In the genomic region with DNA sequence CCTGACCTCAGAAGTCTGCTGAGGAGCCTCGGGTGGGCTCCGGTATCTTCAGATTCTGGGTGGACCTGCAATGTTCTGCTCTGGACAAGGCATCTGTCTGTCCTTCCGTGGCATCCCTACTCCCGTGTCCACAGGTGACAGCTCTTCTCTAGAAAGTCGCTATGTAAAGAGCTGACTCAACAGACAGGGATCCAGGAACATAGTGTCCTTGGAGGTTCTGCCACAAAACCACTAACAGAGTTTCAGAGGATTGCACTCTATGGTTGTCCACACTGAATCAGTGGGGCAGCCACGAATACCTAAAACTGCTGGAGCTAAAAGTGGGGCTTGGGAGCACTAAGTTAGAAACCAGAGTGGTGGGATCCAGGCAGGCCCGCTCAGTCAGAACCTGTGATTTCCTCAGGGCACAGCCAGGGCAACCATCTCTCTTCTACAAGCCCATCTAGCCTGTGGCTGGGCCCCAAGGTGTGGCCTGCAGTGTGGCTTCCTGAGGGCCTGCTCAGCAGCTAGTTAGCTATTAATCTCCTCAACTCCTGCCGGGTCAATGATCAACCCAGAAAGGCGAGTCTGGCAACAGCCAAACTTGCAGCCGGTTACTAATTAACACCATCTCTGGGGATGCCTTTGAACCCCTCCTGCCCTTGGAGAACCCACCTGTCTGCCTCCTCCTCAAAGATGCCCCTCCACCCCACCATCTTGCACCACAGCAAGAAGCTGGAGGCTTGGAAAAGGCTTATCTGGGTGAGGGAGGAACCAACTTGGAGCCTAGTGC, we compare ENCODE assay signal across 10 mouse cellular contexts. TPM values are rescaled to one million over a fixed set of nuclear protein-coding genes. Genes with fewer than 3 reads are reported as not detected.
A peak's percentile ranks its signal among the peaks of the same experiment; 100 is the strongest.
DNase-seq lines count a peak whose midpoint lies in the region; ATAC-seq and TF ChIP-seq lines count a peak whose summit lies in the region.
"Had no signal": no experiment of that assay in that cellular context is flagged by ENCODE, and none has a peak within 500 bp of the region (broad histone marks: within the 10 kb centered on the region; RNA-seq: fewer than 3 reads in every experiment).

No protein-coding gene starts in this region.

- H3K4me2 ChIP-seq in lung, embryonic 15.5 days = 0 out of 2 replicates have a peak overlapping the region, but pooled peaks have one; percentile 6
- H3K4me2 ChIP-seq in liver, embryonic 13.5 days = peak overlapping the region; percentile 15; the same call in 1 of the 2 replicates
- peak overlapping the region; percentile 38 for H3K4me2 ChIP-seq in stomach, embryonic 15.5 days
- H3K4me2 ChIP-seq: embryonic facial prominence, embryonic 13.5 days had no signal

- no peak overlapping the region for H3K9ac ChIP-seq in lung, embryonic 15.5 days
- no peak overlapping the region for H3K9ac ChIP-seq in liver, embryonic 13.5 days
- H3K9ac ChIP-seq in stomach, embryonic 15.5 days = no peak overlapping the region
- H3K9ac ChIP-seq: embryonic facial prominence, embryonic 13.5 days had no signal

- no peak overlapping the region for H3K4me3 ChIP-seq in lung, embryonic 15.5 days
- no peak overlapping the region for H3K4me3 ChIP-seq in kidney, adult 2 months (ENCODE audit: insufficient read depth, low read depth, low read length)
- no peak overlapping the region for H3K4me3 ChIP-seq in liver, embryonic 13.5 days (replicated peaks)
- no peak overlapping the region for H3K4me3 ChIP-seq in stomach, embryonic 15.5 days (replicated peaks)
- H3K4me3 ChIP-seq: embryonic facial prominence, embryonic 13.5 days had no signal

- no peak for DNase-seq in lung, postnatal 25 days (ENCODE audit: low spot score)
- DNase-seq in kidney, adult 2 months = peak; percentile 96
- DNase-seq in liver, embryonic 13.5 days = no peak
- no peak for DNase-seq in spleen, postnatal 4 days (ENCODE audit: low spot score in 2 of 2)
- DNase-seq in ovary, postnatal 36 days (ENCODE audit: low spot score) = no peak
- DNase-seq: adrenal gland, postnatal 25 days had no signal

- H3K9me3 ChIP-seq in lung, embryonic 15.5 days = no peaks in the 10 kb centered on the region
- no peaks in the 10 kb centered on the region for H3K9me3 ChIP-seq in liver, embryonic 13.5 days (replicated peaks)
- no peaks in the 10 kb centered on the region for H3K9me3 ChIP-seq in stomach, embryonic 15.5 days
- H3K9me3 ChIP-seq: embryonic facial prominence, embryonic 13.5 days had no signal

- no peak for TF ChIP-seq CTCF in kidney, adult 2 months (conservative IDR thresholded peaks at IDR 0.05; ENCODE audit: insufficient read depth, insufficient read length, low read depth, low read length)

- WGBS in lung, embryonic 15.5 days = 55% methylated on average over 10 of the region's 10 CpGs
- 42% methylated on average over 10 of the region's 10 CpGs for WGBS in kidney, adult 2 months
- WGBS in liver, embryonic 13.5 days (ENCODE audit: insufficient replicate concordance) = 52% methylated on average over 10 of the region's 10 CpGs
- WGBS in stomach, embryonic 15.5 days = 63% methylated on average over 10 of the region's 10 CpGs

- H3K36me3 ChIP-seq in lung, embryonic 15.5 days = peaks cover 66% of the 10 kb centered on the region
- H3K36me3 ChIP-seq in kidney, adult 2 months (ENCODE audit: control insufficient read depth, insufficient read depth, low read length) = no peaks in the 10 kb centered on the region
- H3K36me3 ChIP-seq in liver, embryonic 13.5 days = peaks cover 33% of the 10 kb centered on the region
- peaks cover 46% of the 10 kb centered on the region for H3K36me3 ChIP-seq in stomach, embryonic 15.5 days

- TF ChIP-seq POLR2A in kidney, adult 2 months (IDR thresholded peaks at IDR 0.05; ENCODE audit: low read depth, low read length) = no peak

- H3K27ac ChIP-seq in lung, embryonic 15.5 days = peak overlapping the region; percentile 96
- peak overlapping the region; percentile 93 for H3K27ac ChIP-seq in kidney, adult 2 months (ENCODE audit: insufficient read depth, low read depth, low read length)
- H3K27ac ChIP-seq in liver, embryonic 13.5 days = peak overlapping the region; percentile 36
- H3K27ac ChIP-seq in stomach, embryonic 15.5 days = peak overlapping the region; percentile 86
- H3K27ac ChIP-seq: embryonic facial prominence, embryonic 13.5 days had no signal

- peaks cover 60% of the 10 kb centered on the region for H3K4me1 ChIP-seq in lung, embryonic 15.5 days
- H3K4me1 ChIP-seq in kidney, adult 2 months (ENCODE audit: control insufficient read depth, insufficient read depth, low read length) = peaks cover 42% of the 10 kb centered on the region
- H3K4me1 ChIP-seq in liver, embryonic 13.5 days (replicated peaks) = peaks cover 58% of the 10 kb centered on the region
- peaks cover 46% of the 10 kb centered on the region for H3K4me1 ChIP-seq in stomach, embryonic 15.5 days

- ATAC-seq in lung, embryonic 15.5 days (ENCODE audit: borderline replicate concordance, extremely low read depth, low FRiP score, low TSS enrichment) = peak; percentile 55; the same call in 1 of the 2 replicates
- peak; percentile 58 for ATAC-seq in liver, embryonic 13.5 days (ENCODE audit: low read depth)
- peak; percentile 83 for ATAC-seq in stomach, embryonic 15.5 days (ENCODE audit: insufficient read depth, low FRiP score, low read depth)
- ATAC-seq in activated CD4-positive, CD25-positive, alpha-beta regulatory T cell, adult 4 months = no peak

- H3K27me3 ChIP-seq in lung, embryonic 15.5 days = no peaks in the 10 kb centered on the region
- no peaks in the 10 kb centered on the region for H3K27me3 ChIP-seq in kidney, adult 2 months (replicated peaks; ENCODE audit: control insufficient read depth, insufficient read depth, low read length)
- no peaks in the 10 kb centered on the region for H3K27me3 ChIP-seq in liver, embryonic 13.5 days
- H3K27me3 ChIP-seq in stomach, embryonic 15.5 days (replicated peaks) = no peaks in the 10 kb centered on the region
- H3K27me3 ChIP-seq: embryonic facial prominence, embryonic 13.5 days had no signal

RNA-seq across cellular contexts. Expression of a gene that starts 34.6 kb away (rescaled TPM):
- 22.1 and 23.9 TPM in 2 replicates for polyA plus RNA-seq in lung, embryonic 15.5 days (2015; fragmentation: Nextera tagmentation; extraction: Ambion mirVana)
- 16.1 and 17.7 TPM in 2 replicates for polyA plus RNA-seq in kidney, adult 2 months (2012; rRNA removed)
- polyA plus RNA-seq in liver, embryonic 13.5 days (2015; fragmentation: Nextera tagmentation; extraction: Ambion mirVana) = 1.5 and 1.6 TPM in 2 replicates
- 16.1 and 17.9 TPM in 2 replicates for polyA plus RNA-seq in stomach, embryonic 15.5 days (2015; fragmentation: Nextera tagmentation; extraction: Ambion mirVana)
- polyA plus RNA-seq in activated CD4-positive, CD25-positive, alpha-beta regulatory T cell, adult 4 months (2017; shearing (Covaris generic)) = 10 to 100 TPM; 22.2 to 28.7 TPM

RNA-seq across cellular contexts. Expression of a gene that starts 36.9 kb away (rescaled TPM):
- polyA plus RNA-seq in lung, embryonic 15.5 days (2015; fragmentation: Nextera tagmentation; extraction: Ambion mirVana) = 18.2 and 21.3 TPM in 2 replicates
- polyA plus RNA-seq in kidney, adult 2 months (2012; rRNA removed) = 71.1 and 87.5 TPM in 2 replicates
- polyA plus RNA-seq in liver, embryonic 13.5 days (2015; fragmentation: Nextera tagmentation; extraction: Ambion mirVana) = 6.9 and 8.5 TPM in 2 replicates
- polyA plus RNA-seq in stomach, embryonic 15.5 days (2015; fragmentation: Nextera tagmentation; extraction: Ambion mirVana) = 22.3 and 24.0 TPM in 2 replicates
- 10 to 100 TPM; 22.4 to 23.9 TPM for polyA plus RNA-seq in activated CD4-positive, CD25-positive, alpha-beta regulatory T cell, adult 4 months (2017; shearing (Covaris generic))

Comparison
In these comparisons a context has a peak if more than half of its experiments do, and no peak if none do; other contexts are left out.
1. H3K27ac ChIP-seq: peak in every context shown above with its lines; median percentile 96 in lung, embryonic 15.5 days; 93 in kidney, adult 2 months; 86 in stomach, embryonic 15.5 days; 36 in liver, embryonic 13.5 days.